Mouse (Mus musculus): ENCODE data around the gene Abhd12b.
A peak's percentile ranks its signal among the peaks of the same experiment; 100 is the strongest.
"Not testable (repeated sequence)": the region's sequence is repeated elsewhere in the genome, so short reads cannot be mapped to it uniquely, and the experiment has no call there.

The Abhd12b gene

DNA sequence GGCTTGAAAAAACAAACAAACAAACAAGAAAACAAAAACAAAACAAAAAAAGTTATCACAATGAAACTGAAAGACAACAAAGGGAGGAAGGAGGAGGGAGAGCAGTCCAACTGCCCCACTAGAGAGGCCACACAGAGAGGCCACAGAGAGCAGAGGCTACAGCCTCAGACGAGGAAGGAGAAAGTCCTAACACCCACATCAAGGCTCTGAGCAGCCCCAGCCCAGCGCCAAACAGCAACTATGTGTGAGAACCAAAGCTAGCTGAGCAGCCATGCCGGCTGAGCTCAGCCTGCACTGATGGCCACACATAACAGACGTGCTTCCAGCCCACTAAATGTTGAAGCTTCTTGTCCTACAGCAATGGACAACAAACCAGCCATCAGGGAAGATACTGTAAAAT lies 14.1 kb upstream of the Abhd12b start:
- DNase-seq: no peak

- no peak for DNase-seq
These were observed 13.4 kb upstream of the Abhd12b start for GRCm38 (mm10) chr12:70140542-70140941.

DNA sequence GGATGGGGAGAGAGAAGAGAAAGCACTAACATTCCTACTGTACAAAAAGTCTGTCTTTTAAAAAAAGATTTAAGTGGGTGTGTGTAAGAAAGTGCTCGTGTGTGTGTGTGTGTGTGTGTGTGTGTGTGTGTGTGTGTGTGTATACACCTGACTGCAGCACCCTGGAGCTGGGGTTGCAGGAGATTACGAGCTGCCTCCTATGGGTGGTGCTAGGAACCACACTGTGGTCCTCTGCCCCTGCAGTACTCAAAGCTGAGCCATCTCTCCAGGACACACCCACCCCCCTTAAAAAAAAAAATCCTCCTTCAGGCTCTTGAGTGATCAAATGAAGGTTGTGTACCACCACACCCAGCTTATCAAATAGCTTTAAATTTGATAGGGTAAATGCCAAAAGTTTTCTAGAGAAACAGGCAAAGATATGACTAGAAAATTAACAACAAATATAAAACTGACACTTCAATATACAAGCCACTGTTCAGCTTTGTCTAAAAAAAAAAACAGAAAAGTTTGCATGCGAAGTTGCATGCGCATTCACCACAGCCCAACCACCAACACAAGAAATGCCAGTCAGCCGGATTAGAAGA lies 12.9 kb upstream of the Abhd12b start:
- no peak for DNase-seq

GRCm38 (mm10) chr12:70144106-70144587 lies 9.8 kb upstream of the Abhd12b start:
- peak; percentile 62 to 73 for DNase-seq

DNA sequence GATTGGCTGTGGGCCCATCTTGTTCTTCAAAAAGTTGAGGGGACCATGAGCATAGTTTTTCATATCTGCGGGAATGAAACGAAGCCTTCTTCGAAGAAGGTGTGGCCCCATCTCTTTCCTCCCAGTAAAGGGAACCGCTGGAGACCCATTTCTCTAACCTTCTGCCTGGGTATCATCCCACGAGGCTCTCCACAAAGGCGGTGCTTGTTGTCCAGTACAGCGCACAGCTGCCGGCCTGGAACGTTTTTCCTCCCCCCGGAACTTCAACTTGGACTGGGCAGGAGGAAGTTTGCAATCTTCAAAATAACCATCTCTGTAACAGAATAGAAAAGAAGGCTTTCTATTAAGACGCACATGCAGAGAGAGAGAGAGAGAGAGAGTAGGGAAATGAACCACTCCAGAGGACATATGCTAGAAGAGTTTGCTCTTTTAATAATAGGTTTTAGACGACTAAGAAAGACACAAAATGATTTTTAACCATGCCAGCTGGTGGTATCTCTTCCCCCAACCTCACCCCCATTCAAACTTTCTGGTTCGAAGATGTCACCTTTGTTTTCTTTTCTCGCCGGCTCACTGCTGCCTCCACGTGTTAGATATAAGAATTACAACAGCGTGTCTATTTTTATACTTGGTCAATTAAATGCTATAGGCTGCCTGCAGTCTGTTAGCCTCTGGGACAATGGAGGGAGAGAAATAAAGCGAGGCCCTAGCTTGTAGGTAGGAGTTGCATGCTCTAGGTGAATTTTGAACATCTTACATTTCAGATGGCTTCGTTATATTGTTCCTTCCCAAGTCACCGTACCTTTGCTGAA lies 9.1 kb upstream of the Abhd12b start:
- DNase-seq: peak; percentile 61 to 69

DNA sequence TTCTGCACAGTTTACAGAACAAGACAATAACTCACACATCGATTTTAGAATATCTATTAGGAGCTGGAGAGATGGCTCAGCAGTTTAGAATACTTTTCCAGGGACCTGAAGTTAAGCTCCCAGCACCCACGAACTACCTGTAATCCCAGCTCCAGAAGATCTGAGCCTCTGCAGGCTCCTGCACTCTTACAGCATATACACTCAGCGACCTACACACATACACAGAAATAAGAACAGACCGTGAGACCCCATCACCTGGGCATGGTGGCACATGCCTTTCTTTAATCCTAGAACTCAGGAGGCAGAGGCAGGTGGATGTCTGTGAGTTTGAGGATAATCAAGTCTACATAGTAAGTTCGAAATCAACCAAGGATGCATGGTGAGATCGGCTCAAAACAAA lies 8.4 kb upstream of the Abhd12b start:
- no peak for DNase-seq

GRCm38 (mm10) chr12:70147986-70148630 lies 5.8 kb upstream of the Abhd12b start:
- peak; percentile 16 to 38 for DNase-seq

DNA sequence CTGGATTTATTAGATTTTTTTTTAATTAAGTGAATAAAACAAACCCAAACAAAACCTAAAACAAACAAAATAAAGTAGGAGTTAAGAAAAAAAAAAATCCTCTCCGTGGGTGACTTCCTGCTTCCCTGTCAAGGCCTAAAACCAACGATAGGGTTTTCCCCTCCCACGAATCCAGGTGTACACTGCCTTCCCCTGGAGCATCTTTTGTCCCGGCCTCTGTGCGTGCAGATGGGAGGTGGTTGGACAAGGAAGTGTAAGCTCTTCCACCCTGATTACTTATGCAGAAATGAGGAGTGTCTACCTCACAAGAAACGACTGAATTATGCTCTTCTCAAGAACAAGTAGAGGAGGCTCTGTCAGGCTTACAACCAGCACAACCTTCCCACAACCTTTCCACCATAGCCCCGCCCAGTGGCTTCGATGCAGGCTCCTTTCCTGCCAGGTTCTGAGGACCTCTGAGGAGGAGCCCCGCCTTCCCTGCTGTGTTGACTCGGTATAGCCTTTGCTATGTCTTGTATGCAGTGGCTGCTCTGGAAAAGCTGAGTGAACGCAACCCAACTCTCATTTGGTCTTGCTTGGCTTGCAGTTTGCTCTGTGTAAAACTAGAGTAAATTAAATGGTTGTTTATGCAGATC lies 5.2 kb upstream of the Abhd12b start:
- peak; percentile 46 to 49 for DNase-seq

GRCm38 (mm10) chr12:70156222-70156621 lies 2.3 kb downstream of the Abhd12b start:
- DNase-seq: no peak

DNA sequence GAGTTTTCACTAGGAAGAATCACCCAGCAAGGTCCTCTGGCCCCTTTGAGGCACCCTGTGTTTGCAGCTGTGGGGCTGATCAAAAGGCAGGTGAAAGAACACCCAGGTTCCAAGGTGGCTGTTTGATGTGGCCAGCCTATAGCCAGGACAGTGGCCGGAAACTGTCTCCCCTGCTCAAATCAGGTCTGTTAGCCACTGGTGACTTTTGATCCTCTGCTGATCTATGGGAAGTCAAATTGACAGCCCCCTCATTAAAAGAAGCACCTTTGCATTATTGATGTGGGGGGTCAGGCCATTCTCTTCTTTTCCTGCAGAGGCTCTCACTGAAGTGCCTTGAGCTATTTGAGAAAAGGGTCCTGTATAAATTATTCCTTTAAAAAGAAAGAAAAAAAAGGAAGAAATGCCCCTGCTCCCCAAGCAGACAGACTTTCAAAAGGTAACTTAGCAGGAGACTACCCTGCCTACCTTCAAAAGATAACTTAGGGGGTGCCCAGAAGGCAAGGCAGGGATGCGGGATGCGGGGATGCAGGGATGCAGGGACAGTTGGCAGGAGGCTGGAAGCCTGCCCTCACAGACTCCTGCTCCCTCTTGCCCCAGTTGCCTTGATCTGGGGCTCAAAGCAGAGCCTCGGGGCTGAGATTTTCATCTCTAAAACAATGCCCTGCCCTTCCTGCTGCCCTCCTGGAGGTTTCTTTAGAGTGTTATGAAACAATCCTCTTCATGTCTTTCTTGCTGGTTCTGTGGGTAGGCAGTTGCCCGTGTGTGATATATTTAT lies 3.5 kb downstream of the Abhd12b start:
- no peak for DNase-seq

- DNase-seq: no peak
These were observed 7.1 kb downstream of the Abhd12b start for GRCm38 (mm10) chr12:70161057-70161456.

DNA sequence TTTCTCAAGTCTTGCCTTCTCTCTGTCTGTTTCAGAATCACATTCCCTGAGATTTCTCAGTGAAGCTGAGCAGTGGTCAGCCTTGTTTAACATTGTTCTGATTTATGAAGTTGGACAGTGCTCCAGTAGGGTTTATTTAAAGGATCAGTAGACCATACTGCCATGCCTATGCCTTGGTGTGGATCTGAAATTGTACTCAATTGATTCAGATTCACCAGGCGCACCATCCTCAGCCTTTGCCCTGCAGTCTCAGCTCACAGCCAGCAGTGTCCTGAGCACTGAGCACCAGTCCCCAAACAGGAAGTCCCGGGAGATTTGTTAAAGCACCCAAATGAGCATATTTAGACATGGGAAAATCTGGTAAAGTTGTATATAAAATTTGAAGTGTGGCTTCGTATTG lies 10.8 kb downstream of the Abhd12b start:
- DNase-seq: no peak

GRCm38 (mm10) chr12:70167950-70168349 lies 14.0 kb downstream of the Abhd12b start:
- no peak for DNase-seq

GRCm38 (mm10) chr12:70169969-70170368 lies 16.0 kb downstream of the Abhd12b start:
- DNase-seq: no peak

GRCm38 (mm10) chr12:70183507-70183906 lies 29.6 kb downstream of the Abhd12b start:
- DNase-seq: not testable (repeated sequence)

DNA sequence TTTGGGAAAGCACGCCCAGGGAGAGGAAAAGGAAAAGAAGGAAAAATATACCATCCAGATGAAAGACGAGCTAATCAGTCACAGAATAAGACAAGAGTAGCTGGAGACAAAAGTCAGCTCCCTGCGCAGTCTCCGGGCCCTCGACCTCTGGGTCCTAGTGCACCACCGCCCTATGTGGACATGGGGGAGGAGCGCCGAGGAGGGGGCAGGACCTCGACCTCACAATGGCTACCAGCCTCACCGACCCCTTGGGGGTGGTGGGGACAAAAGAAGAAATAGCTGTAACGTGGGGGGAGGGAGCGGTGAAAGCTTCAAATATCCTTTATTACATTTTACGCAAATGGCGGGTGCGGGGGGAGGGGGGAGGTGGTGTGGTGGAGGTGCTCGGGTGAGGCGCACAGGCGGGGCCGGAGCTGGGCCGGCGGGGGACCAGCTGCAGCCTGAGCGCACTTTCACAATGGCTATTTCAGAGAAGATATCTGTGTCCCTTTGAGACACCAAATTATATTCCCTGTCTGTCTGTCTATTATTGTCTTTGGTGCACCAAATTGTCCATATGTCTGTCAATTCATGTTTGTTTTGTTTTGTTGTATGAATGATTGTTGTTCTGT lies 30.3 kb downstream of the Abhd12b start:
- no peak for DNase-seq

DNA sequence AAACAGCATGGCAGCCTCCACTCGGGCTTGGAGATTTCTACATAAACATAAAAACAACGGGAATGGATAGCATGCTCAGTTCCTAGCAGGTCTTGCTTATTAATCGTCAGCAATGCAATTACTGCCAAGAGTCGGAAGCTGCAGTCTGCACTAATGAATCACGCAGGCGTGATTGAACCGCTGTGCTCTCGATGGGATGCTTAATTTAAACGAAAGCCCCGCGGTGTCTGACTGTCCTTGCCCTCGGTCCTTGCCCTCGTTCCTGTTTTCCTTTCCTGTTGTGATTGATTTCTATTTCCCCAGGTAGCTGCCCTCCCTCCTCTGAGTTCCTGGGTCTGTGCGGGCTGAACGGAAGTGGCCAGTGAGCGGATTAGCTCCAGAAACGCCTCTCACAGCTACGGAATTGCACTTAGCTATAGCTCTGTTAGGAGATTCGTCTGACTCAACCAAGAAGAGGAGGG lies 38.4 kb downstream of the Abhd12b start:
- DNase-seq: peak; percentile 13 to 27

DNA sequence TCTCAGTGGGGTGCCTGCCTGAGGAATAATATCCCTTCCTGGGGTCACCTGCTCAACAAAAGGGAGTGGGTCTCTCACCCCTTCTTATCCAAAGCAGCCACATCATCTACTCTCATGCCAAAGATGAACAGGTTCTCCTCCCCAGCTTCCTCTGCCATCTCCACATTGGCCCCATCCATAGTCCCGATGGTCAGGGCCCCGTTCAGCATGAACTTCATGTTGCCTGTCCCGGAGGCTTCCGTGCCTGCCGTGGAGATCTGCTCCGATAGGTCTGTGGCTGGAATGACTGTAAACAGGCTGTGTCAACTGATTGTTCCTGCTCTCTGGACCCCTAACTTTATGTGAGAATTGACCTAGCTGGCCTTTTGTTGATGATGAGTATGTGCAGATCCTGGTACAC lies 41.5 kb downstream of the Abhd12b start:
- no peak for DNase-seq

- DNase-seq: no peak
These were observed 42.4 kb downstream of the Abhd12b start for GRCm38 (mm10) chr12:70196341-70196740.

DNA sequence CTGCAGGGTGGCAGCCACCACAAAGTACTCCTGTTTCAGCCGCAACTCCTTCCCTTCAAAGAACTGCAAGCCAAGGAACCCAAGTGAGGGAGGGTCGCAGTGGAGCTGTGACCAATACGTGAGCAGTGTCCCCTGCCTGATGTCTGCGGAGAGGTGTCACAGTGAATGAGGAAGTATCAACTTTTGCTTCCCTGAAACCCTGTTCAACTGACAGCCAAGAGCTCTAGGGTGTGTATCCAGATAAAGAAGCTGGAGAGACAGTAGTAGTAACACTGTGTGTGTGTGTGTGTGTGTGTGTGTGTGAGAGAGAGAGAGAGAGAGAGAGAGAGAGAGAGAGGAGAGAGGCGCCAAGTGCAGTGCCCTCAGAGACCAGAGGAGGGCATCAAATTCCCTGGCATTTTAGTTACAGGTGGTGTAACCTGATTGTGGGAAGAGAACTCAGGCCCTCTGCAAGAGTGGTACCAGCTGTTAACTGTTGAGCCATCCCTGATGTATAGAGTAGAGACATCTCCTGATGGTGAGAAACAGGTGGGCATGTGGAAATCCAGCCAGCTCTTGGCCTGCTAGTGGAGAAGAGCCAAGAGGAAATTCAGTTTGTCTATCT lies 48.1 kb downstream of the Abhd12b start:
- DNase-seq: no peak

- no peak for DNase-seq
These were observed 50.5 kb downstream of the Abhd12b start for GRCm38 (mm10) chr12:70204433-70204832.

GRCm38 (mm10) chr12:70208214-70208613 lies 54.3 kb downstream of the Abhd12b start:
- no peak for DNase-seq
